Mouse (Mus musculus): ENCODE measurements around the gene 2810459M11Rik.

Gene 2810459M11Rik

GRCm38 (mm10) chr1:86053198-86053921 is 7.7 kb downstream of the 2810459M11Rik start:
- peak in 1 of 2 experiments; percentile 55 for DNase-seq

- DNase-seq: no peak
Observed at GRCm38 (mm10) chr1:86054943-86055342, 9.3 kb downstream of the 2810459M11Rik start.

GRCm38 (mm10) chr1:86056284-86056683 is 10.6 kb downstream of the 2810459M11Rik start:
- peak in 1 of 2 experiments; percentile 32 for DNase-seq

GRCm38 (mm10) chr1:86058856-86059769 is 13.4 kb downstream of the 2810459M11Rik start:
- peak; percentile 97 to 99 for DNase-seq

GRCm38 (mm10) chr1:86062523-86062922 is 16.9 kb downstream of the 2810459M11Rik start:
- DNase-seq: no peak

- DNase-seq: peak; percentile 91 to 93
Observed at GRCm38 (mm10) chr1:86064271-86064991, 18.8 kb downstream of the 2810459M11Rik start, which contains the start of gene Psmd1. Gene Psmd1 (plus strand): TSS chr1:86064387.

GRCm38 (mm10) chr1:86076565-86076964 is 30.9 kb downstream of the 2810459M11Rik start:
- no peak for DNase-seq

- DNase-seq: no peak
Observed at GRCm38 (mm10) chr1:86094413-86094812, 48.8 kb downstream of the 2810459M11Rik start.

- no peak for DNase-seq
Observed at GRCm38 (mm10) chr1:86105054-86105453, 59.4 kb downstream of the 2810459M11Rik start.

Data from kidney, postnatal 36 days (tissue).